Mouse (Mus musculus) hindbrain, embryonic 13.5 days (tissue): ENCODE measurements at regions not wholly inside any gene's neighbourhood (a gene's known extent, or its start where the extent isn't known, plus 50 kb on each side); places are given as distances from the start of the nearest gene placed in this dataset.

Source experiments
- ATAC-seq: fragments of 200-750 bp; cut with Nextera tagmentation; 2 replicates; pipeline ENCODE4 v1.8.0; 2017; ENCODE audit warnings: moderate TSS enrichment; ENCODE audit not compliant: low FRiP score
- H3K27ac ChIP-seq: fragments of 300-500 bp; sonication (generic); 2 replicates; pipeline ENCODE4 v1.5.1; 2015; ENCODE audit warnings: inconsistent platforms, mild to moderate bottlenecking, moderate library complexity
- H3K27me3 ChIP-seq: fragments of 300-500 bp; sonication (generic); 2 replicates; pipeline ENCODE4 v1.6.1; 2015; ENCODE audit warnings: mild to moderate bottlenecking, inconsistent platforms
- H3K36me3 ChIP-seq: fragments of 300-500 bp; sonication (generic); 2 replicates; pipeline ENCODE4 v1.6.1; 2015; ENCODE audit warnings: mild to moderate bottlenecking, inconsistent platforms
- H3K4me1 ChIP-seq: fragments of 300-500 bp; sonication (generic); replicated peaks from 2 replicates; pipeline ENCODE4 v1.6.1; 2015; ENCODE audit warnings: inconsistent platforms
- H3K4me2 ChIP-seq: fragments of 300-500 bp; sonication (generic); 2 replicates; pipeline ENCODE4 v1.6.1; 2015; ENCODE audit warnings: inconsistent platforms, mild to moderate bottlenecking, moderate library complexity
- H3K4me3 ChIP-seq: fragments of 300-500 bp; sonication (generic); 2 replicates; pipeline ENCODE4 v1.5.1; 2015; ENCODE audit warnings: mild to moderate bottlenecking, inconsistent platforms
- H3K9ac ChIP-seq: fragments of 300-500 bp; sonication (generic); 2 replicates; pipeline ENCODE4 v1.6.1; 2015; ENCODE audit warnings: mild to moderate bottlenecking, inconsistent platforms
- H3K9me3 ChIP-seq: fragments of 300-500 bp; sonication (generic); 2 replicates; pipeline ENCODE4 v1.6.1; 2016; ENCODE audit warnings: inconsistent platforms
- WGBS: fragments of 180-500 bp; shearing (Covaris S2); methylation state at CpG from one replicate; pipeline ENCODE4 v1.1.7; 2015; 5-methylcytosine and 5-hydroxymethylcytosine counted together

DNA sequence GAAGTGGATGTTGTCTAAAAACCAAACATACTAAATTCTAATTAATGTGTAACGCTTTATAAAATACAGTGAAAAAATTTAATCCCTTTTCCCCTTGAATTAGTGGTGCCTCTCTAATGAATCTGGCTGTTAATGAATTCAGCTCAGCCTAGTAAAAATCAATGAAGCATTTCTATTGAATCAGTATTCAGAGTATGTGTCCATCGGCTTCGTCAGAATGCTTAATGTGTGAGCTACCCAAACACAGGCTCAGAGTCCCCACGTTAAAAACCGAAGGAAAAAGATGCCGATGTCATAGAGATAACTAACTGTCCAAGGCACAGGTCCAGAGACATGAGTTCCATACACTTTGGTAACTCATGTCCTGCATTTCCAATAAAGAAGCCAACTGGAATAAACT, 126.3 kb upstream of the Plekha5 start:
- 56% methylated on average over 6 of the region's 6 CpGs for WGBS
- peaks cover 28% of the 10 kb centered on the region for H3K4me1 ChIP-seq
- no peaks in the 10 kb centered on the region for H3K27me3 ChIP-seq
- H3K4me2 ChIP-seq, result no peak overlapping the region
- no peaks in the 10 kb centered on the region for H3K9me3 ChIP-seq
- no peak overlapping the region for H3K9ac ChIP-seq
- H3K36me3 ChIP-seq, result no peaks in the 10 kb centered on the region
- no peak; the same call in 1 of the 2 replicates for ATAC-seq
- H3K4me3 ChIP-seq, result no peak overlapping the region
- H3K27ac ChIP-seq, result no peak overlapping the region

DNA sequence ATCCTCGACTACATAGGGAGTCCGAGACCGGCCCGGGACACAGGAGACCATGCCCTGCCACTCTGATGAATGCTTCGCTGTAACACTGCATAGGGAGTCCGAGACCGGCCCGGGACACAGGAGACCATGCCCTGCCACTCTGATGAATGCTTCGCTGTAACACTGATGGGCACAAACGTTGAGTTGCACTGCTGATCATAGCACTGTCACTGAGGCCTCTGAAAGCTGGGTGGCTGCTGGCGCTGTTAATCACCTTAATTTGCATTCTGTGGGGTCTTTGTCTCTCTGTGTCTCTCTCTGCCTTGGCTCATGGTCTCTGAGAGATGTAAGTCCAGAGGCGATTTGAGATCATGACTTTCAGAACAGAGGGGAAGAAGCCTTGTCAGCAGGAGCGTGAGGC, 133.7 kb upstream of the Plekha5 start:
- Histone ChIP-seq H3K36me3 (no peaks in the 10 kb centered on the region), H3K9ac (no peak overlapping the region), H3K9me3 (no peaks in the 10 kb centered on the region), H3K4me2 (no peak overlapping the region), H3K4me1 (no peaks in the 10 kb centered on the region), H3K4me3 (no peak overlapping the region), H3K27ac (no peak overlapping the region), H3K27me3 (no peaks in the 10 kb centered on the region)
- ATAC-seq, result no peak; the same call in 1 of the 2 replicates
- 58% methylated on average over 12 of the region's 13 CpGs for WGBS

DNA sequence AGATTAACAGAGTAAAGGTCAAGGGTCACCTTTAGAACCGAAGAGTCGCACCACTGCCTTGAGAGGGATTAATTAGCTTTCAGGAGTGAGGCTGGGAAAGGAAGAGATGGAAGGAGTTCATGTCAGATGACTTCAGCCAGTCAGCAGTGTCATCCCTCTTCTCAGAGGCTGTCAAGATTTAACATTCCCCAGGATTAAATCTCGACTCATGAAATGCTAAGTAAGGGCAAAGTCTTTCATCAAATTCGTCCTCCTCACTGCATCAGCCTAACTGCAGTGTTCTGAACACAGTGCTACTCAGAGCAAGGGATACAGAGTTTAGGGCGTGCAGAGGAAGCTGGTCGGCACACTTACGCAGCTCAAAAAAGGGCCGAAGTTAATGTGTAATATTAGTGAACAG, 135.1 kb upstream of the Plekha5 start:
- WGBS, result 44% methylated on average over 8 of the region's 8 CpGs
- Histone ChIP-seq H3K4me3 (no peak overlapping the region), H3K9ac (no peak overlapping the region), H3K9me3 (no peaks in the 10 kb centered on the region), H3K4me2 (no peak overlapping the region), H3K27me3 (no peaks in the 10 kb centered on the region), H3K27ac (no peak overlapping the region), H3K4me1 (no peaks in the 10 kb centered on the region), H3K36me3 (no peaks in the 10 kb centered on the region)
- no peak for ATAC-seq

DNA sequence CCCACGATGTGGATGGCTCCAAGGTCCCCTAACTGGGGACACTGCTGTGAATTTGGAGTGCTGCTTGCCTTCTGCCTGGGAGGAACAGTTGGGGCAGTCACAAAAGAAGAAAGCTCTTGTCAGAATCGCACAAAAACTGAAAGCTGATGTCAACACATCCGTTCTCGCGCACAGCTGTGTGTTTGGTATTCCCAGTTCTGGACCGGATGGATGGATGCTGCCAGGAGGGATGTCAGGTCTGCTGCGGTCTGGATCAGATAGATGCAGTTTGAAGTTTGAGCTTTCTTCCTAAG, 141.6 kb upstream of the Plekha5 start:
- WGBS, result 71% methylated on average over 7 of the region's 7 CpGs
- no peak for ATAC-seq
- H3K27ac ChIP-seq, result no peak overlapping the region
- H3K4me2 ChIP-seq, result no peak overlapping the region
- H3K4me1 ChIP-seq, result peaks cover 7% of the 10 kb centered on the region; the same call in 1 of the 2 replicates
- H3K36me3 ChIP-seq, result no peaks in the 10 kb centered on the region
- H3K9me3 ChIP-seq, result no peaks in the 10 kb centered on the region
- no peak overlapping the region for H3K4me3 ChIP-seq
- H3K27me3 ChIP-seq, result no peaks in the 10 kb centered on the region
- H3K9ac ChIP-seq, result no peak overlapping the region

DNA sequence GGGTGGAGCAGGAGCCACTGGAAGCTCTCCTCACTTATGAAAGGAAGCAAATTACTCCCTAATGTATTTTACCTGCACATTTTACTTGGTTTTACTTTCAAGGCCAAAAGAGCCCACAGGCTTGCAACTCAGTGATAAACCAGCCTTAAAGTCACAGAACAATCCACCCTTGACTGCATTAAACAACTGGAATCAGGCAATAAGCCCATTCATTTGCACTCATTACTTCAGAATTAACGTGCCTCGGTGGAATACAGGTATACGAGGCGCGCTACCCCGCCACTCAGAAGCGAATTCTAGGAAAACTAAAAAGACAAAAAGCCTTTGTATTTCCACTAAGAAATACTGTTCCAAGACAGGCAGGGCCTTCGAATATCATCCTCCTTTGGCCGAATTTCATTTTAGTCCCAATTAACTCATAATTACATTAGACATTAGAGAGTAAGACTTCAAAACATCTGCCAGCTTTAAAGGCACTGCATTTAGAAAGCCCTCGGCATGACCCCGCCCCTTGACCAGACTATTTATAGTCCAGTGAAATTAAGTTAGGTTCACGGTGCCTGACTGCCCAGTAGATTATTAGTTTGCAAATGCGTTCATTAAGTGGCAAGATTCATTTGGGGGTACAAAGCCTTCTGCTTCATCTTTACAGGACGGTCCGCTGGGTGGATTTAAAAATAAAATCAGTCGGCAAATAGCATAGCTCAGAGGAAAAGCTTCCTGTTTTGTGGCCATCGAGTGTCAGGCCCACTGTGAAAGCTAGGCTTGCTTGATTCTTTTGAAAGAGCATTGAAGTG, 142.2 kb upstream of the Plekha5 start:
- 64% methylated on average over 17 of the region's 17 CpGs for WGBS
- no peak overlapping the region for H3K4me2 ChIP-seq
- no peak for ATAC-seq

DNA sequence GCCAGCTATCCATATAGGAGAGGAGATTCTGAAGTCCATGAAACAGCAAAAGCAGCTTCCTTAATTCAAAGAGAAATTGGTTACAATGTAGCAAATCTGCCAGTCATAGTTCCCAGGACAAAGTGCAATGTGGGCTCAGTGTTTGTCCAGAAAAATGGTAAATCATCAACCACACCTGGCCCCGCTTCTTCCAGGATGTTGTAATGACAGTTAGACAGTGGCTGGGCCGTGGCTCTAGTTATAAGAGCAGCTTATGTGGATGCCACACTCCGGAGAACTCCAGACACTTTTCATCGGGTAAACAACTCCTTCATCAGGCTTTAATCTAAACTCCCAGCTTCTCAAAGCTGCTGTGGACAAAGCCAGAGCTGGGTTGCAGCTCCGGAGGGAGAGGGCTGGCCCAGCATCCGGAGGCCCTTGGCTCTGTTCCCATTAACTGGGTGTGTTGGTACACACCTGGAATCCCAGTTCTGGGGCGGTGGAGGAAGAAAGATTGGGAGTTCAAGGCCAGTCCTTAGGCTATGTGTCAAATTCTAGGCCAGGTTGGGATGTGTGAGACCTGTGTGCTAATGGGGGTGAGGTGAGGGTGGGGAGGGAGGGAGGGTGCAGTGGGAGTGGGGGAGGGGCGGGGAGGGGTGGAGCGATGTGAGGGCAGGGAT, 142.9 kb upstream of the Plekha5 start:
- ATAC-seq, result no peak
- Histone ChIP-seq H3K27ac (no peak overlapping the region), H3K9me3 (no peaks in the 10 kb centered on the region), H3K4me3 (no peak overlapping the region), H3K27me3 (no peaks in the 10 kb centered on the region), H3K4me2 (no peak overlapping the region), H3K36me3 (no peaks in the 10 kb centered on the region), H3K4me1 (peaks cover 7% of the 10 kb centered on the region; the same call in 1 of the 2 replicates), H3K9ac (no peak overlapping the region)
- WGBS, result 73% methylated on average over 9 of the region's 9 CpGs

More for the DNA sequence above, 142.2 kb upstream of the Plekha5 start:
- H3K9ac ChIP-seq, result no peak overlapping the region
- no peak overlapping the region for H3K4me3 ChIP-seq
- H3K36me3 ChIP-seq, result no peaks in the 10 kb centered on the region
- H3K27ac ChIP-seq, result no peak overlapping the region
- no peaks in the 10 kb centered on the region for H3K27me3 ChIP-seq
- no peaks in the 10 kb centered on the region for H3K9me3 ChIP-seq
- H3K4me1 ChIP-seq, result peaks cover 7% of the 10 kb centered on the region; the same call in 1 of the 2 replicates

DNA sequence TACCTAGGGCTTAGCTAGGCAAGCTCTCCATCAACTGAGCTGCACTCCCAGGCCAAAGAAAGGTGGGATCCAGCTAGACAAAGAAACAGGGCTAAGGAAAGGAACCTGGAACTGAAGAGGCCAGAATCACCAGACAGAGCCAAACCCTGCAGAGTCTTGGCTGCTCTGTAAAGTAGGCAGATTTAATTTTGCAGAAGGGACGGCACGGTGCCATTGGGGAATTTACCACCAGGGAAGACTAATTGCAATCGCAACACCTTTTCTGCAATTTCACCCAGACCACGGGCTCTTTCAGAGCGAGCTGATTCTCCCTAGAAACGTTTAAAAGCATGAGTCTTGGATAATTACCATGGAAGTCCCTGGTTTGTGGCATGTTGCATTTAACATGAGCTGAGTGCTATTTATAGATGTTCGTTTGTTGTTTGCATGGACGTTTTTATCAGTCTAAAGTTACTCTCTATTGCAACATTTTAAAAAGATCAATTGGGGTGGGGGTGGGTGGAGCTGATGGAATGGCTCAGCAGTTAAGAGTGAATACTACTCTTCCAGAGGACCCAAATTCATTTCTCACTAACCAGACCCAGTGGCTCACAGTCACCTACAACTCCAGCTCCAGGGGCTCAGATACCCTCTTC, 144.0 kb upstream of the Plekha5 start:
- Histone ChIP-seq H3K27ac (no peak overlapping the region), H3K36me3 (no peaks in the 10 kb centered on the region), H3K9me3 (no peaks in the 10 kb centered on the region), H3K4me3 (no peak overlapping the region), H3K4me2 (no peak overlapping the region), H3K4me1 (peaks cover 7% of the 10 kb centered on the region; the same call in 1 of the 2 replicates), H3K27me3 (no peaks in the 10 kb centered on the region), H3K9ac (no peak overlapping the region)
- WGBS, result 68% methylated on average over 8 of the region's 8 CpGs
- ATAC-seq, result no peak

DNA sequence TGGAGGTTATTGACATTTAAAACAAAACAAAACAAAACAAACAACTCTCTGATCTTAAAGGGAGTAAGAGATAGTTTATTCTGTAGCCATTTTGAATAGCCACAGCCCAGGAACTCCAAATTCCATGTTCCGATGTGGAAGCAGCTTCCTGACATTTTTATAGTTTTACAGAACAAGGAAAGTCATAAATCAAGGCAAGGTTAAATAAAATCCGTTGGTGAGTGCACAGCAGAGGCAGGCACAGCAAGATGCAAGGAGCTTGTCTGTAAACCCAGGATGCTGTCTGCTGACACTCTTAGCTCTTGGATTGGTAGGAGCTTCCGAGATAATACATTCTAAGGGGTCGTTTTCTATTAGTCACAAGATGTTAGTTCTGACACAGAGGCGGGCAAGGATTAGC, 145.1 kb upstream of the Plekha5 start:
- H3K27me3 ChIP-seq, result no peaks in the 10 kb centered on the region
- no peak overlapping the region for H3K27ac ChIP-seq
- peaks cover 7% of the 10 kb centered on the region; the same call in 1 of the 2 replicates for H3K4me1 ChIP-seq
- no peaks in the 10 kb centered on the region for H3K36me3 ChIP-seq
- H3K9ac ChIP-seq, result no peak overlapping the region
- no peak overlapping the region for H3K4me3 ChIP-seq
- no peaks in the 10 kb centered on the region for H3K9me3 ChIP-seq
- no peak overlapping the region for H3K4me2 ChIP-seq
- no peak for ATAC-seq
- 52% methylated on average over 5 of the region's 5 CpGs for WGBS

DNA sequence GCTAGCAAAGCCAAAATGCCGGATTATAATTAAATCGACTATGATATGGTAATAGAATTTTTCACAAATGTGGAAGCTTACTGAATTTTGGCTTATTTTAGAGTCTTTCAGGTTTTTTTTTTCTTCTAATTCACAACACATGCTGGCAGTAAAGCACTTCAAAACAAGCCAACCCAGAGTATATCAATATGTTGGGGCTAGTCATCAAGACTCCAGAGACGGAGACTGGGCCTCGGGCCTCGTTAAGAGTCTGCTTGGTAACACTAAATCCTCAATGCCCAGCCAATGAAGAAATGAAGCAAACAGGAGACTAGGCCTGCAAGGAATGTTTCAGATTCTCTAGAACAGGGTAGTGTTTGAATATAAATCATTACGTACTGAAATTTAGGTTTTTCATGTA, 153.3 kb upstream of the Plekha5 start:
- H3K9me3 ChIP-seq, result no peaks in the 10 kb centered on the region
- no peaks in the 10 kb centered on the region for H3K27me3 ChIP-seq
- H3K27ac ChIP-seq, result no peak overlapping the region
- H3K9ac ChIP-seq, result no peak overlapping the region
- no peak overlapping the region for H3K4me3 ChIP-seq
- WGBS, result 89% methylated on average over 6 of the region's 6 CpGs
- no peak overlapping the region for H3K4me2 ChIP-seq
- peaks cover 4% of the 10 kb centered on the region; the same call in 1 of the 2 replicates for H3K4me1 ChIP-seq
- H3K36me3 ChIP-seq, result no peaks in the 10 kb centered on the region
- no peak for ATAC-seq

DNA sequence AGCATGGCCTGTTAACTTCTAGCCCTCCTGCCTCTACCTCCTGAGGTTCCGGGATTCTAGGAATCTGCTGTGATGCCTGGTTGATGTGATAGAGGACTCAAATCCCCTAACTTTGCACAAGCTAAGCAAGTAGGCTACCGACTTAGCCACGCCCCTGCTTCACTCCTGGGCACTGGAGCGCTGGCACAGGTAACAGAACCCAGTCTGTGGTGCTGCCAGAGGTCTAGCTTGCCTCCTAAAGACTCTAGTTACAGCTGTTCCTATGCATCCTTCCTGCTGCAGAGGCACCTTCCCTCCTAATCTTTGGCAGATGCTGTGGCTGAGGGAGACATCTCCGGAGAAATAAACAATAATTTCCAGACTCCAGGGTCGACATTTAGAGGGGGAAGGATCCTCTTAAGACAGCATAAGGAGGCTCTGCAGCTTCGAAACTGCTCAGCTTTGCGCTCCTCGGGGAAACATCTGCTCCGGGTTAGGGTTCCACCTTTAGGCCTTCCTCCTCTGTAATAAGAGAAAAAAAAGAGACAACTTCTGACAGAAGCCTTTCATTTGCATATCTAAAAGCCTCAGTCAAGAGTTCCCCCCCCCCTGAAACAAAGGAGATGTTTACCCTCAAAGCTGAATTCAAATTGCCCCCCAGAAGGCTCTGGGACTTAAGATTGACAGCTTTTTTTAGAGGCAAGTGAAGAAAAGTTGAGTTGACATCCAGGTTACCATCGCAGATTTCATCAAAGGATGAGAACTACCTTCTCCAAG, 155.4 kb upstream of the Plekha5 start:
- no peaks in the 10 kb centered on the region for H3K27me3 ChIP-seq
- no peaks in the 10 kb centered on the region for H3K9me3 ChIP-seq
- no peaks in the 10 kb centered on the region for H3K36me3 ChIP-seq
- no peak overlapping the region for H3K9ac ChIP-seq
- no peak for ATAC-seq
- H3K4me1 ChIP-seq, result peaks cover 4% of the 10 kb centered on the region; the same call in 1 of the 2 replicates
- no peak overlapping the region for H3K4me3 ChIP-seq
- no peak overlapping the region for H3K4me2 ChIP-seq
- 26% methylated on average over 11 of the region's 11 CpGs for WGBS
- H3K27ac ChIP-seq, result no peak overlapping the region

DNA sequence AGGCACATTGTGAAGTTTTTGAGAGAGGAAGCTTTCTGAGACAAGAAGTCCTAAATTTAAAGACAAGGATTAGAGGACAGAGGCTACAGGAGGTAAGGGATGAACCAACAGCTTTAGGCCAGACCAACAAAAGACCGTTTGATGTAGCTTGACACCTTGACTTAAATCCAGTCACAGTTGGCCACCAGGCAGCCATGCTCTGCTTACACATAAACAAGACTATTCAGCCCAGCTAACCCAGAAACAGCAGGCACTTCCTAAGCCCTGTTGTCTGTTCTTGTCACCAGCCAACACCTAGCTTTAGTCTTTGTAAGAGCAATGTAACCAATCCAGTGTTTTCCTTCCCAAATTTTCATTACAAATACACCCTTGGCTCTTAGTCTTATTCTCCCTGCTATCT, 159.9 kb upstream of the Plekha5 start:
- WGBS, result 29% methylated on average over 1 of the region's 1 CpGs
- Histone ChIP-seq H3K27me3 (no peaks in the 10 kb centered on the region), H3K4me3 (no peak overlapping the region), H3K9ac (no peak overlapping the region), H3K27ac (no peak overlapping the region), H3K4me1 (peaks cover 4% of the 10 kb centered on the region; the same call in 1 of the 2 replicates), H3K9me3 (no peaks in the 10 kb centered on the region), H3K36me3 (no peaks in the 10 kb centered on the region), H3K4me2 (no peak overlapping the region)
- no peak for ATAC-seq

DNA sequence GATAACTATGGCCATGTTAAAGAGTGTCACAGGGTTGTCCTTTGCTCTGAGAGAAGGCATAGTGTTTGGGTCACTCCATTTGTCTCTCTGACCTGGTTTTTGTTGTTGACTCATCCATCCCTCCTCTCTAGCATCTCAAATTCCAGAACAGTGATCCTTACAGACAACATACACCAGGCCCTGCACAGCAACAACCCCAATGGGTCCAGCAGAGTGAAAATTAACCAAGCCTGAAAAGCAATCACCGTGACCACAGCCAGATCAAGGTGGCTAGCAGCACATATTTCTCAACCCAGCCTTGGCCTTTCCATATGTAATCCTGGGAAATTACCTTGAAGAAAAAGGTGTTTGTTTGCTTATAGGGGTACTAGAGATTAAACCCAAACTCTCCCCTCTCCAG, 162.0 kb upstream of the Plekha5 start:
- Histone ChIP-seq H3K4me3 (no peak overlapping the region), H3K4me2 (no peak overlapping the region), H3K4me1 (no peaks in the 10 kb centered on the region), H3K27ac (no peak overlapping the region), H3K27me3 (no peaks in the 10 kb centered on the region), H3K9me3 (no peaks in the 10 kb centered on the region), H3K36me3 (no peaks in the 10 kb centered on the region), H3K9ac (no peak overlapping the region)
- ATAC-seq, result no peak
- 88% methylated on average over 1 of the region's 1 CpGs for WGBS
